Mouse (Mus musculus): ENCODE data around the gene Phlpp1.

Gene Phlpp1

GRCm38 (mm10) chr1:106164111-106164510, 7.4 kb upstream of the Phlpp1 start:
- DNase-seq (ENCODE audit: low spot score in 2 of 2), result no peak

- DNase-seq (ENCODE audit: low spot score in 2 of 2), result no peak
Observed at GRCm38 (mm10) chr1:106168001-106168400, 3.6 kb upstream of the Phlpp1 start.

- no peak for DNase-seq (ENCODE audit: low spot score in 2 of 2)
Observed at GRCm38 (mm10) chr1:106168801-106169200, 2.8 kb upstream of the Phlpp1 start.

GRCm38 (mm10) chr1:106169741-106170265, 1.7 kb upstream of the Phlpp1 start:
- no peak for DNase-seq (ENCODE audit: low spot score in 2 of 2)

- peak; percentile 36 to 45 for DNase-seq (ENCODE audit: low spot score in 2 of 2)
Observed at GRCm38 (mm10) chr1:106172301-106172930, 864 bp downstream of the Phlpp1 start.

- peak in 1 of 2 experiments; percentile 22 for DNase-seq (ENCODE audit: low spot score in 2 of 2)
Observed at GRCm38 (mm10) chr1:106172931-106173371, 1.4 kb downstream of the Phlpp1 start.

GRCm38 (mm10) chr1:106173621-106174156, 2.1 kb downstream of the Phlpp1 start:
- DNase-seq (ENCODE audit: low spot score in 2 of 2), result peak in 1 of 2 experiments; percentile 6

- no peak for DNase-seq (ENCODE audit: low spot score in 2 of 2)
Observed at GRCm38 (mm10) chr1:106174598-106174997, 3.0 kb downstream of the Phlpp1 start.

GRCm38 (mm10) chr1:106175360-106175759, 3.8 kb downstream of the Phlpp1 start:
- no peak for DNase-seq (ENCODE audit: low spot score in 2 of 2)

- DNase-seq (ENCODE audit: low spot score in 2 of 2), result no peak
Observed at GRCm38 (mm10) chr1:106176791-106177190, 5.2 kb downstream of the Phlpp1 start.

- no peak for DNase-seq (ENCODE audit: low spot score in 2 of 2)
Observed at GRCm38 (mm10) chr1:106177868-106178790, 6.6 kb downstream of the Phlpp1 start.

GRCm38 (mm10) chr1:106183701-106184100, 12.1 kb downstream of the Phlpp1 start:
- no peak for DNase-seq (ENCODE audit: low spot score in 2 of 2)

- DNase-seq (ENCODE audit: low spot score in 2 of 2), result no peak
Observed at GRCm38 (mm10) chr1:106184780-106185460, 13.4 kb downstream of the Phlpp1 start.

- DNase-seq (ENCODE audit: low spot score in 2 of 2), result no peak
Observed at GRCm38 (mm10) chr1:106185461-106185924, 13.9 kb downstream of the Phlpp1 start.

GRCm38 (mm10) chr1:106186062-106186461, 14.5 kb downstream of the Phlpp1 start:
- DNase-seq (ENCODE audit: low spot score in 2 of 2), result no peak

- DNase-seq (ENCODE audit: low spot score in 2 of 2), result no peak
Observed at GRCm38 (mm10) chr1:106187480-106187879, 15.9 kb downstream of the Phlpp1 start.

GRCm38 (mm10) chr1:106188756-106189155, 17.2 kb downstream of the Phlpp1 start:
- DNase-seq (ENCODE audit: low spot score in 2 of 2), result no peak

- no peak for DNase-seq (ENCODE audit: low spot score in 2 of 2)
Observed at GRCm38 (mm10) chr1:106189311-106189710, 17.8 kb downstream of the Phlpp1 start.

- no peak for DNase-seq (ENCODE audit: low spot score in 2 of 2)
Observed at GRCm38 (mm10) chr1:106190695-106191094, 19.1 kb downstream of the Phlpp1 start.

- DNase-seq (ENCODE audit: low spot score in 2 of 2), result no peak
Observed at GRCm38 (mm10) chr1:106191885-106192284, 20.3 kb downstream of the Phlpp1 start.

GRCm38 (mm10) chr1:106192864-106193470, 21.4 kb downstream of the Phlpp1 start:
- DNase-seq (ENCODE audit: low spot score in 2 of 2), result no peak
